Mouse (Mus musculus) kidney, adult 9 months (tissue): Measurements from ENCODE around the gene Mblac1.

Experiments
- DNase-seq: peaks from one replicate; pipeline ENCODE4 v3.0.0; 2022

Mblac1 gene

GRCm38 (mm10) chr5:138219864-138220263 is 25.8 kb downstream of the Mblac1 start:
- peak; percentile 22 for DNase-seq

GRCm38 (mm10) chr5:138222111-138222510 is 28.0 kb downstream of the Mblac1 start:
- DNase-seq: peak; percentile 96

DNA sequence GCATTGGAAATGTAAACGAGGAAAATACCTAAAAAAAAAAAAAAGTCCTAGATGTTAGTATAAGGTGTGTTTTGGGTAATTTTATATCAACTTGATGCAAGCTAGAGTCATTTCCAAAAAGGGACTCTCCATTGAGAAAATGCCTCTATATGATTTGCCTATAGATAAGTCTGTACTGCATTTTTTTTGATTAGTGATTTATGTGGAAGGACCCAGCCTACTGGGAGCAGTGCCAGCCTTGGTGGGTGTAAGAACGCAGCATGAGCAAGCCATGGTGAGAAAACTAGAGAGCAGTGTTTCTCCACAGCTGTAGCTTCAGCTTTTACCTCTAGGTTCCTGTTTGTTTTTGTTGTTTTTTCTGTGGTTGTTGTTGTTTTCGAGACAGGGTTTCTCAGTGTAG is 29.2 kb downstream of the Mblac1 start:
- DNase-seq: no peak

DNA sequence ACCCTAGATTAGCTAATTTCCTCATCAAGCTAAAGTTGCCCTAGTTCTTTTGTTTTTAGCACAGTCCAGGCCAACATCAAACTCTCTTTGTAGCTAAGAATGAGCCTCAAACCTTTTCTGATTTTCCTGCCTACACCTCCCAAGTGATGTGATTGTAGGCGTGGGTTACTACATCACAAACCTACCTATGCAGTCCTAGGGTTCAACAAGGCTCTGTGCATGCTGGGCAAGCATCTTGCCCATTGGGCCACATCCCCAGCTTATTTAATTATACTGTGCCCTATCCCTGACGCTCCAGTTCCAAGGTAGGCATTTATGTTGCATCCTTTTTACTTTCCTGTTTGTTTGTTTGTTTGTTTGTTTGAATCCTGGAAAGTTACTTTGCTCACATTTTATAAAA is 31.6 kb downstream of the Mblac1 start, which contains the start of gene Nxpe5:
Gene Nxpe5 (plus strand): TSS at position 199 of the 400 bp plus-strand sequence.
- DNase-seq: no peak

DNA sequence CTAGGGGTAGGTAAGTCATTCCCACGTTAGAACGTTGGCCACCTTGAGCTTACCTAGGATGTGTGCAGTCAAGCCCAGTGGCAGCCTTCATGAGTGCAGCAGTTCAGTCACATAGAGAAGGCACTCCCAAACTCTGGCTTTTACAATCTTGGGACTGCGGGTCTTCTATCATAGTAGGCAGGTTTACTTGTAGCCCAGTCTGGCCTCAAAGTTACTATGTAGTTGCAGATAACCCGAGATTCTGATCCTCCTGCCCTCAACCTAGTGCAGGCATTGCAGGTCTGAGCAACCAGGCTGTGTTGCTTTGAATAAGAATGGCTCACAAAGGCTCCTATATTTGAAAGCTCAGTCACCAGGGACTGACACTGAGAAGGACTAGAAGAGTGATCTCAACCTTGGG is 32.4 kb downstream of the Mblac1 start:
- no peak for DNase-seq

DNA sequence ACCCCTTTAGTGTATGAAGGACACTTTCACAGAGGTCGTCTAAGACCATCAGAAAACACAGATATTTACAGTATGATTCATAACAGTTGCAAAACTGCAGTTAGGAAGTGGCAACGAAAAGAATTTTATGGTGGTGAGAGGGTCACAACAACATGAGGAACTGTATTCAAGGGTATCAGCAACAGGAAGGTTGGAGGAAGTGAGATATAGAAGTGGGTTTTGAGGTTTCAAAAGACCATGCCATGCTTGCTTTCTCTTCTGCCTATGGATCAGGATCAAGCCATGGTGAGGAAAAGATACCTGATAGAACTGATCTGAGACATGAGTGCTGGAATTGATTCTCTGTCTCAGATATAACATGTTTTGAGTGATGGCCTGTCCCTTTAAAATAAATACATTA is 33.3 kb downstream of the Mblac1 start:
- no peak for DNase-seq

DNA sequence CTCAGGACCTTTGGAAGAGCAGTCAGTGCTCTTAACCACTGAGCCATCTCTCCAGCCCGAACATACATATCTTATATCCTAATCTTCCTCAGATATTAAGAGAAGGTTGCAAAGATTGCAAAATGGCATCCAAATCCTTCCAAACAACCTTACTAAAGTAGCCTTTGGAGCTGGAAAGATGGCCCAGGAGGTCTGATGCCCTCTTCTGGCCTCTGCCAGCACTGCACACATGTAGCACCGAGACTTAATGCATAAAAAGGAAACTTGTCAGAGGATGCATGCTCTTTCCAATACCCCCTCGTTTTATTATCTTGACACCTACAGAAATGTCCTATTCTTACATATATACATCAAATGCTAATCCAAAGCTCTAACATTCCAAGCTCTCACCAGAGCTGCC is 33.9 kb downstream of the Mblac1 start:
- peak; percentile 60 for DNase-seq

- no peak for DNase-seq
Observed at GRCm38 (mm10) chr5:138229511-138229910, 35.4 kb downstream of the Mblac1 start.

GRCm38 (mm10) chr5:138233778-138234177 is 39.7 kb downstream of the Mblac1 start:
- DNase-seq: no peak

DNA sequence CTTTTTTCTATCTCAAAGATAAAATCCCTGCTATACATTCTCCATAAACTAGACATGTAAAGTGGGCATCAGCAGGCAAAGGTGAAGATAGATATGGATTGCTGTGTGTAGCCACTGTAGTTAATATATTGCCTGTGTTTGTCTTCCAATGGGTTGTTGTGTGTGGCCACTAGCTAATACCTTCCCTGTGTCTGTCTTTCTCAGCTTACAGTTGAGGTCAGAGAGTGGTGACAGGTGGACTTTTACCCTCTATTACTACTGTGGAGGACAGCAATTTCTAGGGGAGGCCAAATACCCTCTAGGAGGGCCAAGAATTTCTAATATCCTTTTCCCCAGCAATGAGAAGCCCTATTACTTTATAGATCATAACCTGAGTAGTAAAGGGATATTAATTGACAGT is 40.1 kb downstream of the Mblac1 start:
- no peak for DNase-seq

GRCm38 (mm10) chr5:138241511-138241910 is 47.4 kb downstream of the Mblac1 start:
- DNase-seq: no peak
